26 mouse cellular contexts compared by ENCODE assay signal in the genomic region with DNA sequence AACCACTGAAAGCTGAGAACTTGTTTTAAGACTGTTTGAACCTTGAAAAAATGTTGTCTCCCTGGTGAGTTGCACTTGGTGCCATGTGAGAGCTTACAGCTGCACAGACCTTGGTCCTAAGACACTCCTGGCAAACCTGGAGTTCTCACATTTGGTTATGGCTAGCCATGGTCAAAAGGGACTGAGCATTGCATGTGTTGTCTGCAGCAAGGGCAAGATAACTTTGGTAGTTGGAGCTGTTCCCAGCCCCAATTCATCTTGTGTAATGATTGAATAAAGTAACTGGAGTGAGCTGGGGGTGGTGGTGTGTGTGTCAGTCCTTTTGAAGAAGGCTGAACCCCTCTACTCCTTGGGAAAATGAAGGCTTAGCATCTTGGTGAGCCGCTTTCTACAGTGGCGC.
A peak's percentile ranks its signal among the peaks of the same experiment; 100 is the strongest.
DNase-seq lines count a peak whose midpoint lies in the region; ATAC-seq lines count a peak whose summit lies in the region.
"Had no signal": no experiment of that assay in that cellular context is flagged by ENCODE, and none has a peak within 500 bp of the region (broad histone marks: within the 10 kb centered on the region; RNA-seq: fewer than 3 reads in every experiment).

No protein-coding gene starts in this region.

- H3K27me3 ChIP-seq in heart, embryonic 13.5 days (replicated peaks): no peaks in the 10 kb centered on the region
- H3K27me3 ChIP-seq in limb, embryonic 11.5 days (ENCODE audit: control insufficient read depth, insufficient read depth, low read length): no peaks in the 10 kb centered on the region
- H3K27me3 ChIP-seq in limb, embryonic 10.5 days (ENCODE audit: low read depth, poor library complexity, severe bottlenecking): no peaks in the 10 kb centered on the region
- H3K27me3 ChIP-seq: CH12.LX; embryonic facial prominence, embryonic 12.5 days; stomach, embryonic 15.5 days had no signal

- H3K9ac ChIP-seq in heart, embryonic 13.5 days: no peak overlapping the region
- no peak overlapping the region for H3K9ac ChIP-seq in limb, embryonic 11.5 days (ENCODE audit: low read length)
- H3K9ac ChIP-seq: embryonic facial prominence, embryonic 12.5 days; hindbrain, embryonic 14.5 days; stomach, embryonic 15.5 days had no signal

- H3K4me1 ChIP-seq in heart, embryonic 13.5 days: peaks cover 20% of the 10 kb centered on the region
- no peaks in the 10 kb centered on the region for H3K4me1 ChIP-seq in limb, embryonic 11.5 days (ENCODE audit: control insufficient read depth, insufficient read depth, low read length)
- no peaks in the 10 kb centered on the region for H3K4me1 ChIP-seq in limb, embryonic 10.5 days
- H3K4me1 ChIP-seq: embryonic facial prominence, embryonic 12.5 days; stomach, embryonic 15.5 days had no signal

- WGBS in heart, embryonic 13.5 days: 81% methylated on average over 2 of the region's 2 CpGs
- WGBS in limb, embryonic 11.5 days: 86% methylated on average over 2 of the region's 2 CpGs
- 82% methylated on average over 2 of the region's 2 CpGs for WGBS in limb, embryonic 10.5 days

- H3K4me2 ChIP-seq in heart, embryonic 13.5 days: no peak overlapping the region
- no peak overlapping the region for H3K4me2 ChIP-seq in limb, embryonic 11.5 days (ENCODE audit: low read depth, severe bottlenecking)
- H3K4me2 ChIP-seq: embryonic facial prominence, embryonic 12.5 days; hindbrain, embryonic 14.5 days; liver, embryonic 11.5 days; stomach, embryonic 15.5 days had no signal

- H3K27ac ChIP-seq in heart, embryonic 13.5 days (replicated peaks): 0 out of 2 replicates have a peak overlapping the region, but pooled peaks have one; percentile 1
- H3K27ac ChIP-seq in limb, embryonic 11.5 days (replicated peaks; ENCODE audit: low read depth, low read length): no peak overlapping the region
- no peak overlapping the region for H3K27ac ChIP-seq in limb, embryonic 10.5 days
- H3K27ac ChIP-seq: embryonic facial prominence, embryonic 12.5 days; hindbrain, embryonic 14.5 days; stomach, embryonic 15.5 days had no signal

- no peak for ATAC-seq in heart, embryonic 13.5 days (ENCODE audit: extremely low read depth, insufficient number of reproducible peaks, low FRiP score, low TSS enrichment)
- no peak for ATAC-seq in limb, embryonic 11.5 days (ENCODE audit: insufficient number of reproducible peaks, low FRiP score, low TSS enrichment, low read depth)
- ATAC-seq: forebrain, embryonic 14.5 days; intestine, postnatal 0 days had no signal

- no peak overlapping the region for H3K4me3 ChIP-seq in heart, embryonic 13.5 days
- H3K4me3 ChIP-seq in limb, embryonic 11.5 days (ENCODE audit: low read depth, low read length): no peak overlapping the region
- no peak overlapping the region for H3K4me3 ChIP-seq in limb, embryonic 10.5 days
- H3K4me3 ChIP-seq: embryonic facial prominence, embryonic 12.5 days; stomach, embryonic 15.5 days had no signal

- peak; percentile 51 for DNase-seq in adrenal gland, adult 2 months
- DNase-seq in adrenal gland, adult 18-20 months (ENCODE audit: low spot score in 2 of 2): no peak
- DNase-seq in heart, postnatal 4 days: no peak
- DNase-seq in limb, embryonic 11.5 days (ENCODE audit: low spot score): peak; percentile 6
- DNase-seq in limb, embryonic 10.5 days (ENCODE audit: low spot score): no peak
- DNase-seq in NIH3T3 (ENCODE audit: low read depth): peak; percentile 15
- DNase-seq: cerebellum, adult 11 months; cerebellum, adult 9-10 months; embryo, embryonic 11 days; gastrocnemius, postnatal 36 days; kidney, adult 9 months; kidney, postnatal 10 days; layer of hippocampus, postnatal 36 days; left cerebral cortex, postnatal 4 days; lung, adult 2 months; lung, postnatal 14 days; midbrain, embryonic 14.5 days; right cerebral cortex, postnatal 25 days had no signal

- H3K9me3 ChIP-seq in heart, embryonic 13.5 days: no peaks in the 10 kb centered on the region
- no peaks in the 10 kb centered on the region for H3K9me3 ChIP-seq in limb, embryonic 11.5 days (ENCODE audit: control insufficient read depth, low read length)
- H3K9me3 ChIP-seq in limb, embryonic 10.5 days (replicated peaks): no peaks in the 10 kb centered on the region
- H3K9me3 ChIP-seq: embryonic facial prominence, embryonic 12.5 days; stomach, embryonic 15.5 days had no signal

- no peaks in the 10 kb centered on the region for H3K36me3 ChIP-seq in heart, embryonic 13.5 days
- no peaks in the 10 kb centered on the region for H3K36me3 ChIP-seq in limb, embryonic 11.5 days (ENCODE audit: control insufficient read depth, insufficient read depth, low read length)
- no peaks in the 10 kb centered on the region for H3K36me3 ChIP-seq in limb, embryonic 10.5 days
- H3K36me3 ChIP-seq: embryonic facial prominence, embryonic 12.5 days; stomach, embryonic 15.5 days had no signal

Comparison
In these comparisons a context has a peak if more than half of its experiments do, and no peak if none do; other contexts are left out.
1. DNase-seq: peak in adrenal gland, adult 2 months (single experiment), limb, embryonic 11.5 days (single experiment) and NIH3T3 (single experiment); none in adrenal gland, adult 18-20 months (0 of 2), heart, postnatal 4 days (single experiment) and limb, embryonic 10.5 days (single experiment).